Mouse (Mus musculus) left cerebral cortex, postnatal 10 days (tissue): ENCODE results near the gene Sarnp. TPM values are rescaled to one million over a fixed set of nuclear protein-coding genes. Genes with fewer than 3 reads are reported as not detected.
"Not testable (repeated sequence)": the region's sequence is repeated elsewhere in the genome, so short reads cannot be mapped to it uniquely, and the experiment has no call there.

ENCODE experiments used
- DNase-seq, 2 experiments: peaks; one replicate each; pipeline ENCODE4 v3.0.0; 2021 to 2022; ENCODE audit warnings: low spot score in 2 of 2, mixed read lengths in 1 of 2; ENCODE audit errors: extremely low spot score in 1 of 2
- intact Hi-C: fragments of 180-260 bp; cut with DNase I; formaldehyde crosslinking; loops from one replicate; pipeline ENCODE4 v1.15.1; 2025
- total RNA-seq, 2 experiments: library from RNA; stranded (reverse); gene quantifications; 2 replicates each; pipeline ENCODE4 v1.2.3; 2021

The Sarnp gene
- total RNA-seq, 2 experiments from 2014 or later, result 37.4 to 42.2 TPM

DNA sequence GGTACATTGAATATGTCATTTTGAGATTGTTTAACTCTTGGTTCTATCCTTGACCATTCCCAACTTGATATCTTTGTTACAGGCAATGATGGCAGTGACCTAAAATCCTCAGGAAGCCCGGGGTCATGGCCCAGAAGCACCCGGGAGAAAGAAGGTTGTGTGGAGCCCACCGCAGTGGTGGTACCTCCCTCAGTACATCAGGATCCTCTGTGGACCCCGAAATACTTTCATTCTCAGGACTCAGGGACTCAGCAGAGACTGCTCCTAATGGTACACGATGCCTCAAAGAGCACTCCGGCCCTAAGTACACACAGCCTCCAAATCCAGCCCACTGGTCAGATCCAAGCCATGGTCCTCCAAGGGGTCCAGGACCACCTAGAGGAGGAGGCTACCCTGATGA is 11.0 kb upstream of the Sarnp start:
- peak in 1 of 2 experiments; percentile 20 for DNase-seq
- intact Hi-C loops, result no loop called here

- intact Hi-C loops, result no loop called here
- DNase-seq, result no peak
Observed at GRCm38 (mm10) chr10:128807018-128807417, 10.1 kb upstream of the Sarnp start.

DNA sequence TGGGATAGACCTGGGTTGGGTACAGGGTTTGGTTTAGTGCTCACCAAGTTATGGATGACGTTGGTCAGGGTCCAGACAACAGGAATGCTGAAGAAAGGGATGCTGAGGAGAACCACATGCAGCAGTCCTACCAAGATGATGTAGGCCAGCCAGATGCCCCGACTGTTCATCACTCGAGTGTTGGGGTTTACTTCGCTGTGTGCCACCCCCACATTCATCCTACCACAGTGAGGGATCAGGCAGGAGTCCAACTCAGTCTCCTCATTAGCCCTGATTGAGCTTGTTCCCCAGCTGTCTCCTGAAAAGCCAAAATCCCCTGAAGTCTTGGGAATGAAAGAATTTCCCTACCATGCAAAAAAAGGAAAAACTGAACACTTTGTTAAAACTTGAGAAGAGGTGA is 3.1 kb downstream of the Sarnp start:
- intact Hi-C loops, result no loop called here
- DNase-seq, result no peak

GRCm38 (mm10) chr10:128821358-128822056 is 4.4 kb downstream of the Sarnp start, which contains the start of gene Ormdl2:
Ormdl2 (minus strand) TSS chr10:128821645.
- DNase-seq, result peak; percentile 98 to 99
- intact Hi-C loops, result no loop called here

- no peak for DNase-seq
- intact Hi-C loops, result no loop called here
Observed at GRCm38 (mm10) chr10:128822135-128822534, 5.0 kb downstream of the Sarnp start.

- DNase-seq, intact Hi-C loops: not testable (repeated sequence)
Observed at GRCm38 (mm10) chr10:128823087-128823486, 6.0 kb downstream of the Sarnp start.

DNA sequence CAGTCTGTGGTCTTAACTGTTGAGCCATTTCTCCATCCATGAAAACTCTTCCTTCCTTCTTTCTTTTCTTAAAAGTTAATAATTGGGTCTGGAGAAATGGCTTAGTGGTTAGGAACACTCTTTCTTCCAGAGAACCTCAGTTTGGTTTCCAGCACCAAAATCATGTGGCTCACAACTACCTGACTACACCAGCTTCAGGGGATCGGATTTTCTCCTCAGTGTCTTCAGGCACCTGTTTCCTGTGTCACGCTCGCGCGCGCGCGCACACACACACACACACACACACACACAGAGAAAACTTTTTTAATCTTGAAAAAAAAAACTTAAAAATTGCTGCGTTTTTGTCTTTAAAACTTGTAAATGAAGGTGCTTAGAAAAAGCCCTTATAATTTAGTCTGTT is 6.7 kb downstream of the Sarnp start:
- no peak for DNase-seq
- intact Hi-C loops, result no loop called here

DNA sequence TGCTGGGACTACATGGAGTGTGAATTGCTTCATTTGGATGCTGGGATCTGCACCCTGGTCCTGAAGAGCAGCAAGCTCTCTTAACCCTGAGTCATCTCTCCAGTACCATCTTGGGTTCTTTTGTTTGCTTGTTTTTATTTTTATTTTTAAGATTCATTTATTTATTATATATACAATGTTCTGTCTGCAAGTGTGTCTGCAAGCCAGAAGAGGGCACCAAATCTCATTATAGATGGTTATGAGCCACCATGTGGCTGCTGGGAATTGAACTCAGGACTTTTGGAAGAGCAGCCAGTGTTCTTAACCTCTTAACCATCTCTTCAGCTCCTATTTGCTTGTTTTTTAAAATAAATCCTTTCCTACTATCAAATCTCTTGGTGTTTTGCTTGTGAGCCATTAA is 20.3 kb downstream of the Sarnp start:
- DNase-seq, result no peak
- intact Hi-C loops, result no loop called here

DNA sequence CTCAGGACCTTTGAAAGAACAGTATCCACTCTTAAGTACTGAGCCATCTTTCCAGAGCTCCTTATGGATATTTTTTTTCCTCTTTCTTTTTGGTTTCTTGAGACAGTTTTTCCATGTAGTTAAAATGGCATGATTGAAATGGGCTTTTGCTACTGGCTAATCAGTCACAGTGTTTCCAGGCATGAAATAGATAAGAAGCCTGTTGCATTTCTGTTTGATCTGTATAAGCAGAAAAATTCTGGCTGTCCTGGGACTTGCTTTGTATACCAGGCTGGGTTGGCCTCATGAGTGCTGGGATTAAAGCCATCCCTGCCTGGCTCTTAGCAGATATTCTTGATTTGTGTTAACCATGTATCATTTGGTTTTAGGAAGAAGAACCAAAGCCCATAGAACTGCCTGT is 22.3 kb downstream of the Sarnp start:
- DNase-seq, result no peak
- intact Hi-C loops, result no loop called here

DNA sequence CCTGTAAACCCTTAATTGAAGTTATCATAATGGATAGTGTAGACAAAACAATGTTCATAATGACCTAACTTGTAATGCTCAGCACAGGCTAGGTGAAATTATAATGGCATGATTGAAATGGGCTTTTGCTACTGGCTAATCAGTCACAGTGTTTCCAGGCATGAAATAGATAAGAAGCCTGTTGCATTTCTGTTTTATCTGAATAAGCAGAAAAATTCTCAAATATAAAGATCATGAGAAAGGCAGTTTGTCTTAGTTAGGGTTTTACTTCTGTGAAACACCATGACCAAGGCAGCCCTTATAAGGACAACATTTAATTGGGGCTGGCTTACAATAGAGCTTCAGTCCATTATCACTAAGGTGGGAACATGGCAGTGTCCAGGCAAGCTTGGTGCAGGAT is 23.5 kb downstream of the Sarnp start:
- DNase-seq, result no peak
- intact Hi-C loops, result no loop called here

DNA sequence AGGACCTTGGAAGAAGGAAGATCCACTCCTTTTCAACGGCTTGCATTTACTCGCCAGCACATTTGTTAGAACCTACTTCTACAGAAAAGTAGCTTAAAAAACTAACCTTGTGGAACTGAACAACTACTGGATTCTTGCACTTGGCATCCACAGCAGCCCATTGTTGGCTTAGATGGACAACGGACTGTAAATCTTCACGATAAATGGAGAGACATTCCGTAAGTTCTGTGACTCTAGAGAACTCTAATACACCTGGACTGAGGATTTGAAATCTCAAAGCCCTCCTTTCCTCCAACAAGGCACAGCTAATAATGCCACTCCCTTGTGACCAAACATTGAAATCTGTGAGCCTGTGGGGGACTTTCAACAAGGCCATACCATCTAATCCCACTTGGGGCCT is 26.1 kb downstream of the Sarnp start:
- DNase-seq, result no peak
- intact Hi-C loops, result no loop called here

GRCm38 (mm10) chr10:128845516-128845915 is 28.4 kb downstream of the Sarnp start:
- intact Hi-C loops, result loop anchor here (5.0 kb wide), 2 partner anchors 47 to 127 kb away; partner anchors contain the start of gene Gdf11
- no peak for DNase-seq

DNA sequence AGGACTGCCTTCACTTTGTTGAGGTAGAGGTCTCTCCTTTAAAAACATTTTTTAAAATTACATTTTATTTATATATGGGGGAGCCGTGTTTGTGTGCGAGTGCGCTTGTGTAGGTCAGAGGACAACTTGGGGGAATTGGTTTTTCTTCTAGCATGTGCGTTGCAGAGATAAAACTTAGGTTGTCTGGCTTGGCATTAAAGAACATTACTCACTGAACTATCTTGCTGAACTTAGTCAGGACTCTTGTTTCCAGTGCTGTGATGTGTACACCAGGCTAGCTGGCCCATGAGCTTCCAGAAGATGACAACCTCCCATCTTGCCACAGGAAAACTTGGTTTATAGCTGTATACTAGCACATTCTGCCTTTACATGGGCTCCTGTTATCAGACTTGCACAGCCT is 29.5 kb downstream of the Sarnp start:
- intact Hi-C loops, result loop anchor here (5.0 kb wide), 2 partner anchors 46 to 126 kb away; partner anchors contain the start of gene Gdf11
- no peak for DNase-seq

DNA sequence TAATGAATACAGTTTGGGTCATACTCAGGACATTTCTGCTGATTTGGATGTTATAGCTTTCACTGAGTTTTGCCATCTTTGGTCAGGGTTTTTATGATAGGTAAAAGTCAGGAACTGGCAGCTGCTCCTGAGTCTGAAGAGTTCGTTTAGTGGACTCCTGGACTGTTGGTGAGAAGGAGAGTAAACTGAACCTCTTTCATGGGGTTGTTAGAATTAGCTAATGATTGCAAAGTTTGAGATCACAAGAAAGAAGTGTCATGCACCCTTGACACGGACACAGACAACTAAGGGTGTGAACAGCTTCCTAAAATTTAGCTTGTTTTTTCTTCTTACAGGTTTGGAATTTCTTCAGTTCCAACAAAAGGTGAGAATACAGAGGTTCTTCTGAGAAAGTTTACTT is 31.3 kb downstream of the Sarnp start:
- intact Hi-C loops, result loop anchor here (5.0 kb wide), 2 partner anchors 44 to 124 kb away; partner anchors contain the start of gene Gdf11
- no peak for DNase-seq

- DNase-seq, result no peak
- intact Hi-C loops, result no loop called here
Observed at GRCm38 (mm10) chr10:128850339-128850738, 33.2 kb downstream of the Sarnp start.

GRCm38 (mm10) chr10:128861176-128861575 is 44.0 kb downstream of the Sarnp start:
- intact Hi-C loops, result no loop called here

GRCm38 (mm10) chr10:128866042-128866441 is 48.9 kb downstream of the Sarnp start:
- DNase-seq, result no peak
- intact Hi-C loops, result no loop called here

More at GRCm38 (mm10) chr10:128861176-128861575, 44.0 kb downstream of the Sarnp start:
- no peak for DNase-seq

GRCm38 (mm10) chr10:128866518-128866917 is 49.4 kb downstream of the Sarnp start:
- no peak for DNase-seq
- intact Hi-C loops, result no loop called here

- intact Hi-C loops, result no loop called here
- DNase-seq, result no peak
Observed at GRCm38 (mm10) chr10:128870341-128870740, 53.2 kb downstream of the Sarnp start.

DNA sequence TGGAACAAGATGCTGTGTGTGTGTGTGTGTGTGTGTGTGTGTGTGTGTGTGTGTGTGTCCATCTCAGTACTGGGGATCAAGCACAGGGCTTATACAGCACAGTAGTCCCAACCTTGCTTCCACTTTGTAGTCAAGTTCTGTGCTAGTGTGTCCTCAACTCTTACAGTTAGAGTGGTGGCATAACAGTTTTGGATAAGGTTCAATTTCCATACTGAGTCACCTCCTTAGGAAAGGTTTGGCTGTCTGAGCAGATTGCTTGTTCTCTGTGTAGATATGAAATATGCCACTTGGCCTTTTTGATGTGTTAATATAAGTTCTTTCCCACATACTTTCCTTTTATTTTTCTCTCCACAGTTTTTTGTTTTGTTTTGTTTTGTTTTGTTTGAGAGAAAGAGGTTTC is 61.2 kb downstream of the Sarnp start:
- intact Hi-C loops, result no loop called here
- no peak for DNase-seq

GRCm38 (mm10) chr10:128878811-128879210 is 61.7 kb downstream of the Sarnp start:
- DNase-seq, result no peak

More at GRCm38 (mm10) chr10:128878811-128879210, 61.7 kb downstream of the Sarnp start:
- intact Hi-C loops, result no loop called here
